In the genomic region with DNA sequence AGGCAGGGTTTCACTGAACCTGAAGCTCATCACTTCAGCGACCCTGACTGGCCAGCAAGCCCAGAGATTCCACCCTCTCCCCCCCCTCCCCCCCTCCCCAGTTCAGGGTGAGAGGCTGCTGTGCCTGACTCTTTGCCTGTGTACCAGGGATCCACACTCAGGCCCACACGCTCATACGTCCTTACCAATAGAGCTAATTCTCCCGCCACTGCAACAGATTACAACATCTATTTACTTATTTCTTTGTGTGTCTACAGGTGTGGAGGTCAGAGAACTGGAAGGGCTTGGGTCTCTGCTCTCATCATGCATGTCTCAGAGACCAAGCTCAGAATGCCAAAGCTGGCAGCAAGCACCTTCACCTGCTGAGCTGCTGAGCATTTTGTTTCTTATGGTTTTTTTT, we compare ENCODE assay signal across 29 mouse cellular contexts. TPM values are rescaled to one million over a fixed set of nuclear protein-coding genes. Genes with fewer than 3 reads are reported as not detected.
DNase-seq lines count a peak whose midpoint lies in the region; ATAC-seq lines count a peak whose summit lies in the region.
"Had no signal": no experiment of that assay in that cellular context is flagged by ENCODE, and none has a peak within 500 bp of the region (broad histone marks: within the 10 kb centered on the region; RNA-seq: fewer than 3 reads in every experiment).

No protein-coding gene starts in this region.

- no peak for DNase-seq in liver, embryonic 13.5 days
- DNase-seq in A20 (ENCODE audit: low read depth, low spot score): peak; percentile 78
- DNase-seq in layer of hippocampus, adult 9-10 months (ENCODE audit: low spot score): no peak
- DNase-seq in spleen, postnatal 36 days (ENCODE audit: low spot score in 2 of 2): no peak
- DNase-seq: adrenal gland, adult 8-10 months; adrenal gland, postnatal 36 days; cerebellum, adult 18-20 months; cerebellum, adult 9-10 months; cerebellum, postnatal 14 days; forebrain, postnatal 0 days; gastrocnemius, adult 2 months; gastrocnemius, postnatal 14 days; heart, adult 11 months; heart, postnatal 36 days had no signal

- H3K27ac ChIP-seq in liver, embryonic 13.5 days: no peak overlapping the region
- H3K27ac ChIP-seq in liver, embryonic 12.5 days: no peak overlapping the region
- H3K27ac ChIP-seq in liver, embryonic 15.5 days (replicated peaks): no peak overlapping the region
- H3K27ac ChIP-seq: embryonic facial prominence, embryonic 12.5 days; embryonic facial prominence, embryonic 15.5 days; gastrocnemius, adult 2 months; heart, embryonic 15.5 days; hindbrain, embryonic 10.5 days; hindbrain, embryonic 13.5 days had no signal

- H3K9me3 ChIP-seq in liver, embryonic 13.5 days (replicated peaks): no peaks in the 10 kb centered on the region
- no peaks in the 10 kb centered on the region for H3K9me3 ChIP-seq in liver, embryonic 12.5 days (replicated peaks)
- no peaks in the 10 kb centered on the region for H3K9me3 ChIP-seq in liver, embryonic 15.5 days (replicated peaks)
- H3K9me3 ChIP-seq: embryonic facial prominence, embryonic 12.5 days; embryonic facial prominence, embryonic 15.5 days; heart, embryonic 12.5 days; heart, embryonic 15.5 days; hindbrain, embryonic 10.5 days; hindbrain, embryonic 13.5 days had no signal

- H3K27me3 ChIP-seq in liver, embryonic 13.5 days: peaks cover 16% of the 10 kb centered on the region; the same call in 1 of the 2 replicates
- peaks cover 34% of the 10 kb centered on the region; the same call in 1 of the 2 replicates for H3K27me3 ChIP-seq in liver, embryonic 12.5 days (replicated peaks)
- peaks cover 17% of the 10 kb centered on the region; the same call in 1 of the 2 replicates for H3K27me3 ChIP-seq in liver, embryonic 15.5 days
- H3K27me3 ChIP-seq: embryonic facial prominence, embryonic 15.5 days; heart, embryonic 15.5 days had no signal

- no peak overlapping the region for H3K4me3 ChIP-seq in liver, embryonic 13.5 days (replicated peaks)
- H3K4me3 ChIP-seq in liver, embryonic 12.5 days: no peak overlapping the region
- no peak overlapping the region for H3K4me3 ChIP-seq in liver, embryonic 15.5 days (replicated peaks)
- H3K4me3 ChIP-seq: embryonic facial prominence, embryonic 12.5 days; embryonic facial prominence, embryonic 15.5 days; gastrocnemius, adult 2 months; heart, embryonic 12.5 days; heart, embryonic 15.5 days; hindbrain, embryonic 10.5 days; hindbrain, embryonic 13.5 days had no signal

- no peaks in the 10 kb centered on the region for H3K36me3 ChIP-seq in liver, embryonic 13.5 days
- no peaks in the 10 kb centered on the region for H3K36me3 ChIP-seq in liver, embryonic 12.5 days
- H3K36me3 ChIP-seq in liver, embryonic 15.5 days (replicated peaks): no peaks in the 10 kb centered on the region
- H3K36me3 ChIP-seq: embryonic facial prominence, embryonic 12.5 days; embryonic facial prominence, embryonic 15.5 days; heart, embryonic 12.5 days; heart, embryonic 15.5 days; hindbrain, embryonic 10.5 days; hindbrain, embryonic 13.5 days had no signal

- 51% methylated on average over 4 of the region's 4 CpGs for WGBS in liver, embryonic 13.5 days (ENCODE audit: insufficient replicate concordance)
- 46% methylated on average over 4 of the region's 4 CpGs for WGBS in liver, embryonic 12.5 days (ENCODE audit: insufficient replicate concordance)
- WGBS in liver, embryonic 15.5 days (ENCODE audit: insufficient replicate concordance): 45% methylated on average over 4 of the region's 4 CpGs

- peaks cover 30% of the 10 kb centered on the region for H3K4me1 ChIP-seq in liver, embryonic 13.5 days (replicated peaks)
- H3K4me1 ChIP-seq in liver, embryonic 12.5 days: peaks cover 6% of the 10 kb centered on the region
- peaks cover 29% of the 10 kb centered on the region for H3K4me1 ChIP-seq in liver, embryonic 15.5 days (replicated peaks)
- H3K4me1 ChIP-seq: embryonic facial prominence, embryonic 12.5 days had no signal

- no peak overlapping the region for H3K4me2 ChIP-seq in liver, embryonic 13.5 days
- H3K4me2 ChIP-seq in liver, embryonic 12.5 days: no peak overlapping the region
- H3K4me2 ChIP-seq in liver, embryonic 15.5 days: no peak overlapping the region
- H3K4me2 ChIP-seq: embryonic facial prominence, embryonic 12.5 days; embryonic facial prominence, embryonic 15.5 days; heart, embryonic 12.5 days; heart, embryonic 15.5 days; hindbrain, embryonic 13.5 days had no signal

- ATAC-seq in liver, embryonic 13.5 days (ENCODE audit: low read depth): 0 out of 2 replicates have a peak, but pooled peaks have one; percentile 39
- ATAC-seq in liver, embryonic 12.5 days: no peak
- peak; percentile 66 for ATAC-seq in liver, embryonic 15.5 days (ENCODE audit: insufficient read depth)
- ATAC-seq: forebrain, embryonic 14.5 days; forebrain, postnatal 0 days; hindbrain, embryonic 16.5 days had no signal

- no peak overlapping the region for H3K9ac ChIP-seq in liver, embryonic 13.5 days
- H3K9ac ChIP-seq in liver, embryonic 12.5 days: no peak overlapping the region
- H3K9ac ChIP-seq in liver, embryonic 15.5 days: no peak overlapping the region
- H3K9ac ChIP-seq: embryonic facial prominence, embryonic 12.5 days; embryonic facial prominence, embryonic 15.5 days; forebrain, postnatal 0 days; heart, embryonic 12.5 days; heart, embryonic 15.5 days; hindbrain, embryonic 13.5 days had no signal

RNA-seq across cellular contexts. Expression of a gene that starts 2.1 kb away (rescaled TPM):
- 13.3 and 14.4 TPM in 2 replicates for polyA plus RNA-seq in liver, embryonic 13.5 days (2015; fragmentation: Nextera tagmentation; extraction: Ambion mirVana)
- polyA plus RNA-seq in liver, embryonic 12.5 days (2016; fragmentation: Nextera tagmentation; extraction: Ambion mirVana): 16.0 and 16.5 TPM in 2 replicates
- polyA plus RNA-seq in liver, embryonic 15.5 days (2015; fragmentation: Nextera tagmentation; extraction: Ambion mirVana): 10.5 and 12.0 TPM in 2 replicates

RNA-seq across cellular contexts. Expression of a gene that starts 12.5 kb away (rescaled TPM):
- not detected in 2 replicates for polyA plus RNA-seq in liver, embryonic 13.5 days (2015; fragmentation: Nextera tagmentation; extraction: Ambion mirVana)
- not detected in 2 replicates for polyA plus RNA-seq in liver, embryonic 12.5 days (2016; fragmentation: Nextera tagmentation; extraction: Ambion mirVana)
- not detected in 2 replicates for polyA plus RNA-seq in liver, embryonic 15.5 days (2015; fragmentation: Nextera tagmentation; extraction: Ambion mirVana)
- polyA plus RNA-seq: activated CD4-positive, CD25-positive, alpha-beta regulatory T cell, adult 4 months; CD4-positive, CD25-positive, alpha-beta regulatory T cell, adult 4 months; embryonic facial prominence, embryonic 12.5 days; embryonic facial prominence, embryonic 15.5 days; forebrain, embryonic 11.5 days; forebrain, embryonic 14.5 days; forebrain, postnatal 0 days; frontal cortex, adult 2 months; heart, embryonic 12.5 days; heart, embryonic 15.5 days; hindbrain, embryonic 10.5 days; hindbrain, embryonic 13.5 days; hindbrain, embryonic 16.5 days had no signal

RNA-seq across cellular contexts. Expression of a gene that starts 14.0 kb away (rescaled TPM):
- not detected in 2 replicates for polyA plus RNA-seq in liver, embryonic 13.5 days (2015; fragmentation: Nextera tagmentation; extraction: Ambion mirVana)
- not detected in 2 replicates for polyA plus RNA-seq in liver, embryonic 12.5 days (2016; fragmentation: Nextera tagmentation; extraction: Ambion mirVana)
- polyA plus RNA-seq in liver, embryonic 15.5 days (2015; fragmentation: Nextera tagmentation; extraction: Ambion mirVana): not detected in 2 replicates
- polyA plus RNA-seq: activated CD4-positive, CD25-positive, alpha-beta regulatory T cell, adult 4 months; C2C12; CD4-positive, CD25-positive, alpha-beta regulatory T cell, adult 4 months; embryonic facial prominence, embryonic 12.5 days; embryonic facial prominence, embryonic 15.5 days; forebrain, embryonic 11.5 days; forebrain, embryonic 14.5 days; forebrain, postnatal 0 days; frontal cortex, adult 2 months; heart, embryonic 12.5 days; heart, embryonic 15.5 days; hindbrain, embryonic 10.5 days; hindbrain, embryonic 13.5 days; hindbrain, embryonic 16.5 days had no signal

RNA-seq across cellular contexts. Expression of a gene that starts 18.5 kb away (rescaled TPM):
- polyA plus RNA-seq in liver, embryonic 13.5 days (2015; fragmentation: Nextera tagmentation; extraction: Ambion mirVana): 12.9 and 13.2 TPM in 2 replicates
- polyA plus RNA-seq in liver, embryonic 12.5 days (2016; fragmentation: Nextera tagmentation; extraction: Ambion mirVana): 14.7 TPM in 2 replicates
- 9.8 and 10.0 TPM in 2 replicates for polyA plus RNA-seq in liver, embryonic 15.5 days (2015; fragmentation: Nextera tagmentation; extraction: Ambion mirVana)

RNA-seq across cellular contexts. Expression of a gene that starts 27.3 kb away (rescaled TPM):
- polyA plus RNA-seq in liver, embryonic 13.5 days (2015; fragmentation: Nextera tagmentation; extraction: Ambion mirVana): 12.6 and 13.1 TPM in 2 replicates
- polyA plus RNA-seq in liver, embryonic 12.5 days (2016; fragmentation: Nextera tagmentation; extraction: Ambion mirVana): 18.2 and 18.6 TPM in 2 replicates
- polyA plus RNA-seq in liver, embryonic 15.5 days (2015; fragmentation: Nextera tagmentation; extraction: Ambion mirVana): 10.6 and 11.9 TPM in 2 replicates
